Mouse (Mus musculus) thymus, postnatal 0 days (tissue): Measurements from ENCODE around the gene Apob. TPM values are rescaled to one million over a fixed set of nuclear protein-coding genes. Genes with fewer than 3 reads are reported as not detected.
"Not testable (repeated sequence)": the region's sequence is repeated elsewhere in the genome, so short reads cannot be mapped to it uniquely, and the experiment has no call there.

ENCODE experiments used
- DNase-seq: peaks from one replicate; pipeline ENCODE4 v3.0.0-alpha.2; 2015; ENCODE audit warnings: low spot score
- polyA plus RNA-seq: library from polyadenylated mRNA; unstranded; fragments of >200 nt; fragmentation: Nextera tagmentation; extraction: Ambion mirVana; gene quantifications from 2 replicates; pipeline ENCODE4 v1.2.1, GENCODE M21; 2015

Apob gene
- 0.05 and 0.08 TPM in 2 replicates for polyA plus RNA-seq

DNA sequence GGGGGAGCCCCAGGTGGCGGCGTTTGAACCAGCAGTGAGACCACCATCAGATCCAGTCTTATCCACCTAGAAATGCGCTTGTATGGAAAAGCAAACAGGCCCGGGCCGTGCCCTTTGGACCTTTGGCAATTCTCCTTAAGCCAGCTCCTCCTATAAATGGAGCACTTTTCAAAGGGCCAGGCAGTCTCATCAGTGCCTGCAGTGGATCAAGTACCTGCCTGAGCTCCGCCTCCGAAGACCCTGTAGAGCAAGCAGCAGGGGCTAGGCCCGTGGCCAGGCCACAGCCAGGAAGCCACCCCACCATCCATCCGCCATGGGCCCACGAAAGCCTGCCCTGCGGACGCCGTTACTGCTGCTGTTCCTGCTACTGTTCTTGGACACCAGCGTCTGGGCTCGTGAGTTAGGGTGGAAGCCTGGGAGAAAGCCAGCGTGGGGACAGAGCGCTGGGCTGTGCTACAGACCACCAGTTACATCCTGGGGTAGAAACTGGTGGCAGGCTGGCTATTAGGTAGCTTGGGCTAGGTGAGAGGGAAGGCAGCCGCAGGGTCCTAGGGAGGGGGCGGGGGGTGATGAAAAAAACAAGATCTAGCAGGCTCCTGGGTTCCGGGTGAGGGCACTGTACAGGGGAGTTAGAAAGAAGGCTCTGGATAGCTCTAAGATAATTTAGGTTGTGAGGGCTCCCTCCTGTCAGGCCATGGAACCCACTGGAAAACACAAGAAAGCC is at the start of gene Apob:
Apob (plus strand) TSS at position 183 of the 724 bp plus-strand sequence.
- no peak for DNase-seq

DNA sequence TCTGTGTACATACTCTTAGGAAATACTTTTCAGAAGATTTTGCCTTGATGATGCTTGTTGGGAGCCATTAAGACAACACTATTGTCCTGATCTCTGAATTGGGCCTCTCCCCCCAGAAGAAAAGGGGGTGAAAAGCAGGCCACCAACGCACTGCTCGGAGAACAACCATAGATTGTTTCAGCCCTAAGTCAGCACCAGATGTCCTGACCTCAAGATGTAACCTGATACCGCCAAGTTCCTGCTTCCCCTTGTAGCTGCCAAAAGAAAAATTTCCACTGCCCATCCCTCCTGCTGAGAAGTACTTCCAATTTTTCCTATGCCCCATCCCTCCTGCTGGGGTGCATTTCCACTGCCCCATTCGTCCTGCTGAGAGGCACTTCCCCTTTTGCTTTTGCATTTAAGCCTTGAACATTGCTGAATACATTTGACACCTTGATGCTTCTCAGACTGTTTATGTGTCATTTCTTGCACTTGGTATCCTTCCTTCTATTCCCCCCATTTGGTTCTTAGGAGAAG is 45.0 kb upstream of the Apob start:
- no peak for DNase-seq

DNA sequence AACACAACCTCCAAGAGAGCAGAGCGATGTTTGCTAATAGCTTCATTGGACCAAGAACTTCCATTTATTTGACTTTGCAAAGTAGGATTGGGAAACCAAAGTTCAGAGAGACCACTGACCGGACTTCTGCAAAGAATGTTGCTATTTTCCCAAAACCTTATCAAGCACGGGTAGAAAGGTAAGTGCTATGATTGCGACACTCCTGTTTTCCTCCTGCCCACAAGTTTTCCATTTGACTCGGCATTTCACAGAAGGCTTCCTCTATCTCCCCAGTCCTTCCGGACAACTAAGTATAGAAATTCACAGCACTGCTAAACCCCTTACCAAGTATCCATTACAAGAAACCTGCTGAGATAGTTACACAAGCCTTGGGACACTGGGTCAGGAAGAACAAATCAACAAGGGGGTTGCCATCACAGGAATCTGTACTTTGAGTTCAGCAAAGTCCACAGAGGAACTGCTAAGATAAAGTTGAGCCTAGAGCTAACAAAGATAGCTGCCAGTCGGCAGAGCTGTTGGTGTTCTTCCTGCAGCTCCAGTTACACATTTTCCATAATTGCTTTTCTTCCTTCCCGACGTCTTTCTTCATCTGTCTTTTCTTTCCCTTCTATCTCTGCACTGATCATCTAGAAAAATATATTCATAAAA is 27.2 kb upstream of the Apob start:
- no peak for DNase-seq

DNA sequence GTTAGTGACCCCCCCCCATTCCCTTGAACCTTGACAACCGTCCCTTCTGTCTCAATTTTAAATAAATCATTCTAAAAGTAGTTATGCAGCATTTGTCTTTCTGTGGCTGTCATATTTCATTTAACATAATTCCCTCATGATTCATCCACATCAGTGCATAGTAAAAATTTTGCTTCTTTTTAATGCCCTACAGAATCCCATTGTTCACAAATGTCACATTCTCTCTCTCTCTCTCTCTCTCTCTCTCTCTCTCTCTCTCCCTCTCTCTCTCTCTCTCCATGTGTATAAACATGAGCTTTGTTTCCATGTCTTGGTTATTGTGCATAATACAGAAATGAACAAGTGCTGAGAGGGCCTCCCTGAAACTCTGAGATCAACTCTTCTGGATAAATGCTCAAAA is 18.6 kb upstream of the Apob start:
- no peak for DNase-seq

DNA sequence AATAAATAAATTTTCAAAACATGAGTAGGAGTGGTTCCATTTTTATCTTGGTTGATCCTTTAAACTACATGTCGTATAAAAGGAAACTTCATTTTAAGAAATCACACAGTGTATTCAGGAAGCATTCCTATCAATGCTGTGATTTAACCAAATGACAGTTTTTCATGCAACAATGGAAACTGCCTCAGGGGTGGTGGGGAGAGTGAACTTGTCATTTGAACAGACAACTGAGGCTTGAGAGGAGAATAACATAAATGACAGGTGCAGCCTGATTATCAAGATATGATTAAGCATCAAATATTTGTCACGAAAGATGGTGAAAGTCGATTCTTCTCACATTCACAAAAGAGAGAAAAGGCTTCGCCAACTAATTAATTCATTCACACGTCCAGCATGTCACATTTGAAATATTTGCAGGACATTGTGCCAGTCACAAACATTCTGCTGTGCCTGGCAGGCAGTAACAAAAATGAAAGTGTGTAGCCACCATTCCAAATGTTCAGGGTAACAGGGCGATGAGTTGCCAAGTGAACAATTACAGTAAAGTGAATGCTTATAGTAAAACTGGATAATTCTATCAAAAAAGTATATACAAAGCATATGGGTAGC is 18.0 kb upstream of the Apob start:
- no peak for DNase-seq

DNA sequence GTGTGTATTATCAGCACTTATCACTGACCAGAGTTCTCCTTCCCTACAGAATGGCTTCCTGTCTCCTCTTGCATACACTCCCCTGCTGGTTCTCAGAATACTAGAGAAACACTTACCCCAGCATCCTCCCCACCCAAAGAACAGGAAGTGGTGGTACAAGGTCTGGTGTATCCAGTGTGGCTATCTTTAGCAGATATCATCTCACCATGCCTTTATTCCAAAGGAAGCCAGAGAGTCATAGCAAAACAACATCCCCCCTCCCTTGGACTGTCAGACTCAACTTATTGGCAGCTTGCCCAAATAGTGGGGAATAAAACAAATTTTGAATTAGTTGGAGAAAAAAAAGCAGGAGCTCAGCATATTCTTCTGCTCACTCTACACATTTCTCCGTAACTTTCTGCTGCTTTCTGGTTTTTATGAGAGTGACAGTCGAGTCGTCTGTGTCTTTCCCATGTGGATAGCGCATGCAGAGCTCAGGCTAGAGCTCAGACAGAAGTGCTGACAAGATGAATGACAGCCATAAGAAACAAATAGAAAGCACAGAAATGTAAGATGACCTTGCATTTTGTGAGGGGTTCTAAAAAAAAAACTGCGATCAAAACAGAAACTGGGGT is 15.0 kb upstream of the Apob start:
- DNase-seq: no peak

DNA sequence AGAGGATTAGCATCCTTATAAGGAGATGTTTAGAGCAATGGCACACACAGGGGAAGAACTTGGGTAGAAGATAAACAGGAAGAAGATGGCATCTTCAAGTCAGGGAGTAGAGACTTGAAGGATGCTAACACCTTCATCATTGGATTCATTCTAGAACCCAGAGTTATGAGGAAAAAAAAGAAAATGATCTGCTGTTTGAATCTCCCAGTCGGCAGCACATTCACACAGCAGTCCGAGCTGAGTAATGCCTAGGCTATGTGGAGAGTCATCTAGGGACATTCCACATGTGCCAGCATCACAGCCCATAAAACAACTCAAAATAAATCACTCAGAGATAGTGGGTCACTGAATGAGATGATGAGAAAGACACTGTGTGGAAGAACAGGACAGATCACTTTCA is 10.2 kb upstream of the Apob start:
- no peak for DNase-seq

DNA sequence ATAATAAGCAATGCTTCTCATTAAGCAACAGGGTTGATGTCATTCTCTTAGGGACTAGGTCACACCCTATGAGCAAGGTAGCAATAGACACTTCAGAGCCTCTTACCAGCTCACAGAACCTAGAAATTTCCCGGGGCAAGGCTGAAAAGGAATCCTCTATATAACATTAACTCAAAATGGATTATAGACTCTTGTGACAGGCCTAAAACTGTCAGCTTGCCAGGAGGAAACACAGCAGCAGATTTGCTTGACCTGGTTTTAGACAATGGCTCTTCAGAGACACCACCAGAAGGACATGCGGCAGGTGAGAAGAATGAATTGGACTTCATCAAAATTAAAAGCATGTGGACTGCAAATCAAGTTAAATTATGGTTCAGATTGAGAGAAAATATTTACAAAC is 7.1 kb upstream of the Apob start:
- no peak for DNase-seq

DNA sequence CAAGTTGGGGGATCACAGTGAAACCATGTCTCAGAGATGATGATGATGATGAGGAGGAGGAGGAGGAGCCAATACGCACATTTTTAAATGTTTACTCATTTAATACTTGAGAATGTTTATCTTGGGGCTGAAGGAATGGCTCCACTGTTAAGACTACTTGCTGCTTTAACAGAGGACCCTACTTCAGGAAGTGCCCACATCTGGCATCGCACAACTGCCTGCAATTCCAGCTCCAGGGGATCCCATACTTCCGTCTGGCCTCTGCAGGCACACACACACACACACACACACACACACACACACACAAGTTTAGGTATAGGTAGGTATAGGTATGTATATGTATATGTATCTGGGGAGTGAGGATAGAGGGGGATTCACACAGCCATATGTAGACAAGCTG is 6.6 kb upstream of the Apob start:
- no peak for DNase-seq

DNA sequence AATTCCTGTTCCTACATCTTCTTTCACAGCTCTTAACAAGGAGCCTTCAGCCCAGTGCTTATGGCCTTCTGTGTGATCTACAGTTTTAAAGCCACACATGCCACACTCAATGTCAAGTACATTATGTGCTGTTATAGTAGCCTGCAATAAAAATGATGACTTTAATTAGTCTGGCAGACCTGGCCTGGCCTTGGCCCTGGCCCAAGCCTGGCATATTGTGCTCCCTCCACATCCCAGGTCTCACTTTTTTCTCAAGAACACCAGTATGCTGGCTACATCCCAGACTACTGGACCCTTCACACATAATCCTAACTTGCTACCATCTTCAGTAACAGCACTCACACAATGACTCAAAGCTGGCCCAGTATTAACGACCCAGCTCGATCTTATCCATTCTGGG is 5.7 kb upstream of the Apob start:
- DNase-seq: no peak

DNA sequence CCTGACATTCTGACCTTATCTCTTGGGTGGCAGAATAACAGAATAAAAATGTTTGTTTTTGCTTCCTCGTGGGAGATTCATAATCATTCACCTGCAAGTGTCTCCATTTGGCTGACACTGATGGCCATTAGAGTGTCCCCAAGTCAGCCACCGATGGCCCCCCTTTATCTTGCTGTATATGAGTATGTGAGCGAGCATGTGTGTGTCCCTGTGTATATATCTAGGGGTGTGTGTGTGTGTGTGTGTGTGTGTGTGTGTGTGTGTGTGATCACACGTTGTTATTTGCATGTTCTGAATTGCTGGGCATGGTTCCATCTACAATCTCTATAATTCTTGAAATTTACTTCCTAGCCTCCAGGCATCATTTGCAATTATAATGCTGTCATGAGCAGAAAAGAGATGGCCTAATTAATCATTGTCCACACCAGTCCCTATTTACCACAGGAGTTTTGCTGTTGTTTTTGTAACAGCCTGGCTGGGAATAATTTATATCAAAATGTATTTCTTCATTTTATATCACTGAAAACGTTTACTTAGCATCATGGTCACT is 3.6 kb upstream of the Apob start:
- no peak for DNase-seq

DNA sequence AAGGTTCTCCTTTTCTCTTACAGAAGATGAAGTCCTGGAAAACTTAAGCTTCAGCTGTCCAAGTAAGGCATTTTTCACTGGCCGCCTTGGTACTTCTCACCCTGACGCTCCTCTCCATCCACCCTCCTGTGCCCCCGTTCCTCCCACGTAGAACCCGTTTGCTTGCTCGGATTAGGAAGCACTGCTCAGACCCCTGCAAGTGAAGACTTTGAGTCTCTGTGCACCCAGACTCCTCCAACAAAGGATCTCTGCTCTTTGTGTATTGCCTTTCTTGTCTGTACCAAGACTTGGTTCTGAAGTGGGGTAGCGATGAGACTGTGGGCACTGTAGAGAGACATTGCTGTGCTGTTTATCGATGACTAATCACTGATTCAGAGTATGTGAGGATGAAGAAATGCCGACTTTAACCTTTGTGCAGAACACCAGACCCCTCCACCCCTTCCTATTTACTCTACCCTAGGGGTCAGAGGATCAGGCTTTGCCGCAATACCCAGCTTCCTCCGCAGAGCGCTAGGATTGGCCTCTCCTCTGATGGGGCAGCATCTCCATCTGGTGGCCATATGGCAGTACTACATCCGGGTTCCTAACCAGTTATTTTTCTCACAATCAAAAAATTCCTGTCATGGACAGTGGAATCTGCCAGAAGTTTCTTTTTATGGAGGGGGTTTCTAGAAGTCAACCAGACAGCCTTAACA is 889 bp downstream of the Apob start:
- peak; percentile 41 for DNase-seq

DNA sequence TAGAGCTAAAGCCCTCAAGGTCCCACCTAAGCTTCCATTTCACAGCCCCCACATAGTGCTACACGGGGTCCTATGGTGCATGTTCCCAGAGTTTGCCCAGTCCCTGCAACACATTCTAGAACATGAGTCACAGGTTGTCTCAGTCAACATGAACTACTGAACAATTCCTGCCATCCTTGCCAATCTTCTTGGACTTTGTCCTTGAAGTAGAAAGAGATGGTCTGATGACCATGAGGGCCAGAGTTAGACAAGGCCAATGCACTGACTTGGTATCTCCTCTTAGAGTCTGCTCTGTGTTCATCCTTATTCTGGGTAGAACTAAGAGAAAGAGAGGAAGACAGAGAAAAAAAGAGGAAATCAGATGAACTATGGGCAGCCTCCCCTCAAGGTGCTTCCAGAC is 7.0 kb downstream of the Apob start:
- DNase-seq: no peak

DNA sequence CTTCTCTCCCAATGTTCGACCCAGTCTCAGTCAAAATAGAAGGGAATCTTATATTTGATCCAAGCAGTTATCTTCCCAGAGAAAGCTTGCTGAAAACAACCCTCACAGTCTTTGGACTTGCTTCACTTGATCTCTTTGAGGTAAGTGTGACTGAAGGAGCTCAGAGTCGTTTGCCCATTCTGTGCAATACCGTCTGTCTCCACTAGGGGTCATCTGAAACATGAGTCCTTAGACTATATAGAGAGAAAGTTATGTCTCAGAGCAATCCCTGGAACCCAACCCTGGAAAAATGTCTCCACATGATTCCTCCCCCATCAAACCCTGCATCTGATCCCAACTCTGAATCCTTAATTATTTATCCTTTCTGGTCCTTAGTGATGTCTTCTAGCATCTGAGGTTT is 13.4 kb downstream of the Apob start:
- DNase-seq: peak; percentile 49

DNA sequence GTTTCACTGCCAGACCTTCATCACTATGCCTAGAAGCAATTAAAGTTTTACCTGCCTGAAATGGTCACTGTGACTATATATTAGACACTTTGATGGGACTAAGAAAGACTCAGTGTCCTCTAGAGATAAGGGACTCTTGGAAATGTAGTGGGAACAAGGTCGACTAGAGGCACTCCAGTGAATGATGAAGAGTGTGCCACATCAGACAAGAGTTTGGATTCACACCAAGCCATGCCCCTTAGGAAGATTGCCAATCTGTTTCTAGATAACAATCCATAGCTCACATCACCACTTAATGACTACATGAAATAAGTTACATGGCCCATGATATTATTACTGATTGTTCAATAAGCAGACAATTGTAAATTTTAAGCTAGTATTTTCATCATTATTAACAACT is 14.1 kb downstream of the Apob start:
- DNase-seq: no peak

DNA sequence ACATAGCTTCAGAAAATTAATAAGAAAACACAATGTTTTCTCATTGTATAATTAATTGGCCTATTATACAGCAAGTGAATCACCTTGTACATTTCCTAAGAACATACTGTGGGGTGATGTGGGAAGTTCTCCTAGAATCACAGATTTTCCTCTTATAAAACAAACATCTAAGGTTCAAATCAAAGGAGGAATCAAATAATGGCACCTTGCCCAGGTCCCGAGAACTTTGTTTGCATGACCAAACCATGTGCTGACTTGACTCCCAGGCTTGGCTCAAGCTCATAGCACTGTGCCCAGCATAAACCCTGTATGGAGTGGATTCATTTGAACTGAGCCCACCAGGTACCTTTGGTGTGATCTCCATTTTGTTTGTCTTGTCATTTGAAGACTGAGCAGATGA is 43.5 kb downstream of the Apob start:
- no peak for DNase-seq

DNA sequence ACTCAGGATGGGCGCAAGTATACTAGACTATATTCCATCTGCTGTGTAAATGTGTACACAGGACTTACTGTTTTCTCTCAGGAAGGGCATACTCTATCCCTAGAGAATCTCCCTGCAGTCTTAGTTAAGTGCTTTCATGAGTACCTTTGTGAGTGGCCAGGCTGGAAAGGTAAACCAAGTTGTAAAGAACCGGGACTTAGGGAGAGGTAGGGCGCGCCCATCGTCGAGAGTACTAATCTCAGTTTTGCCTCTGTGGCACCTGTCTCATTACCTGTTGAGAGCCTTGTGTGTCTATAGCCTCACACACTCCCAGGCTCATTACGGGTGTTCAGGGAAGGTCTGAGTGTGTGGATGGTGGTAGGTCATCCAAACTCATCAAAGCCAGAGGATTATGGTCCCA is 52.1 kb downstream of the Apob start:
- DNase-seq: no peak

DNA sequence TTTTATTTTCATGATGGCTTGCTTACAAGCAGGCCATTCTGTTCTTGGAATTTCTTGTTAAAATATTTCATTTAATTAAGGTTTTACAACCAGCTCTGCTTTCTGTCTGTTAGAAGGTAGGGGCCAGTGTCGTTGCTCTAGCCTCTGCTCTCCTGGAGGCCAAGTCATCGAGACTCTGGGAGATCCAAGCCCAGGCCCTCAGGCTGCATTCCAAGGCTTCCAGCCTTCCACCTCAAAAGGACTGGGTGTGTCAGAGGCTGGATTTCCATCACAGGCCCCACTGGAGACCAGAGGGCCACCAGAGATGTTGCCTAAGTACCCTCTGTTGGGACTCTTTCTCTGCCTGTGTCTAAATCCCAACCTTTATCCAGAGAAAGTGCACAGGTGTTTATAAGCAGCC is 52.6 kb downstream of the Apob start:
- no peak for DNase-seq

DNA sequence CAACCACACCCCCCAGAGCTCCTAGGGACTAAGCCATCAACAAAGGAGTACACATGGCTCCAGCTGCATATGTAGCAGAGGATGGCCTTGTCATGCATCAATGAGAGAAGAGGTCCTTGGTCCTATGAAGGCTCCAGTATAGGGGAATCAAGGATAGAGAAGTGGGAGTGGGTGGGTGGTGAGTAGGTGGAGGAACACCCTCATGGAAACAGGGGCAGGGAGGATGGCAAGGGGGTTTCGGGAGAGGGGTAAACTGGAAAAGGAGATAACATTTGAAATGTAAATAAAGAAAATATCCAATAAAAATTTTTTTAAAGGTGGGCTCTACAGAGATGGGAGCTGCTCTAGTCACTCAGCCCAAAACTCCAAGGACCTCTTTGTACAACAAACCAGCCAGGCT is 53.7 kb downstream of the Apob start:
- DNase-seq: not testable (repeated sequence)

DNA sequence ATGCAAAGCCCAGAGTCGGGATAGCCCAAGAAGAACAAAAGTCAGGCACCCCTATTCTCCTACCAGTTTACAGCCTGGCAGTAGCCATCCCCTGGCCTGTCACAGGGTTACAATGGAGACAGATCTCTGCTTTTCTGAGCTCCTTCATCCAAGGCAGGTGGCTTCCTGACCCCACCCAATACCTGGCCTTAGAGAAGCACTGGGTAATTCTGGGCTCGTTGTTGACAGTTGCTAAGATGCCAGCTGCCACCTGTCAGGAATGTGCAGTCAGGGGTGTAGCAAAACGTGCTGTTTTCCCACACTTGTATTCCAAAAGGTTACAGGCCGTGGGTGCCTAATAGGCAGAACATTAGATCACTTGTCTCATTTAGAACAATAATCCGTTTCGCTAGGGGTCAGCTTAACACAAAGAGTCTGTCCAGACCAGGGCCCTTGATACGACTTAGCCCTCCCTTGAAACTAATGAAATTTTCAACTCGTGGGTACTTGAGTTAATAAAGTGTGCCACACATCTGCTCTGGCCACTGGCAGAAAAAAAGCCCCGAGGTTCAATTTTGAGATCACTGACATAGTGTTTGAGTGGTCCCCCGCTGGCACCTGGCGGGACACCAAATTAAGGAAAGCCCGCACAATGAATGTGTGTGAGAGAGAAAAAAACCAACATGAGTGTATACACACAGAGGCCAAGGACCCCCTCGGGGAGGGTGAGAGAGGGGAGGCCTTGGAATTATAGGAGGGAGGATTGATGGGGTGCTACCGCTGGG is 54.3 kb downstream of the Apob start:
- no peak for DNase-seq

DNA sequence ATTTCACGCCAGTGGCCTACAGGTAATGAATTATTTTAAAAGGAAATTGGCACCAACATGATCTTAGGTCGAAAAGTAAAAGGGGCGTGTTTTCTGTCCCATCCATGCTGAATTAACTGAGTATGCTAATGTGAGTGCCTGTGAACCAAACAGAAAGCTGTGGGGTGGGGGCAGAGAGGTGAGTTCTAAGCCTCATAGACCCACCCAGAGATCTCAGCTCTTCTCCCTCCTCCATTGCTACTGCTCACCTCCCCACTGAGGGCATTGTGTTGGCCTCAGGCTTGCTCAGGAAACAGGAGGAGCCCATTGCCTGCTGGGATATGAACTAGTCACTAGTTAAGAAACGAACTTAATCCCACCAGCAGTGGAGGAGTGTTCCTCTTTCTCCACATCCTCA is 54.9 kb downstream of the Apob start:
- no peak for DNase-seq
